Mouse (Mus musculus): ENCODE measurements around the gene Ccdc9b.

Ccdc9b gene

DNA sequence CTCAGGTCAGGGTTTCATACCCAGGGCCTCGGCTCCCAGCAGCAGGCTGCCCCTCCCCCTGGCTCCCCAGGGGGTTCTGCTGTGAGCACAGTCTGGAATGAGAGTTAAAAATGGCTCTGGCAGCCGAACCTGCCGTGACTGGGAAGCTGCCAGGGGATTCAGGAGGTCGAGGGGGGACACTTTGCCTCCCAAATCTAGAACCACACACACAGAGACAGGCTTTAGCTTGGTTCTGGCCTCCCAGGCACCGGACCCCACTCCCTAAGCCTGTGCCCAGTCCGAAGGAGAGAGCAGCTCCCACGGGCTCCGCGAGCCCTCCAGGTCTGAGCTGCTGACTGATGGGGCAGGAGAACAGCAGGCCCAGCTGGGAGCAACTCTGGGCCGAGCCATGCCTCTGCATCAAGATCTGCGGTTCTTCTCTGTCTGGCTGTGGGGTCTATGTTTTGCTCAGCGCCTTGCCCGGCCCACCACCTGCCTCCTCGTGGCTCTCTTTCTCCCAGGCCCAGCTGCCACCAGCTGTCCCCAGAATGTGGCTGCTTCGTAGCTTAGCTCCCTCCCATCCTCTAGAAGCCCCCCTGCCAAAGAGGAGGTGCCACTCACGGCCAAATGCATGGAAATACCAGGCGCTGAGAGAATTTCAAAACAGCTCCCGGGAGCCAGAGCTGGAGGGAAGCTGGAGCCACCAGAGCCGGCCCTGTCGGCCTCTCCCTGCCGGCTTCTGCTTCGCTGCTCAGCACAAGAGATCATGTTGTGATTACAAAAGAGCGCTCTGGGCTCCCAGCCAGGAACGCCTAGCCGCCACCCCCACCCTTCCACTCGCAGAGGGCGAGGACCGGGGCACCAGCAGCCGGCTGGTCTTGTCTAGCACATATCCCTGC, at the start of gene Ccdc9b:
TSS of gene Ccdc9b (minus strand) at position 756 of the 878 bp plus-strand sequence.
- peak; percentile 62 for DNase-seq (ENCODE audit: low spot score)

DNA sequence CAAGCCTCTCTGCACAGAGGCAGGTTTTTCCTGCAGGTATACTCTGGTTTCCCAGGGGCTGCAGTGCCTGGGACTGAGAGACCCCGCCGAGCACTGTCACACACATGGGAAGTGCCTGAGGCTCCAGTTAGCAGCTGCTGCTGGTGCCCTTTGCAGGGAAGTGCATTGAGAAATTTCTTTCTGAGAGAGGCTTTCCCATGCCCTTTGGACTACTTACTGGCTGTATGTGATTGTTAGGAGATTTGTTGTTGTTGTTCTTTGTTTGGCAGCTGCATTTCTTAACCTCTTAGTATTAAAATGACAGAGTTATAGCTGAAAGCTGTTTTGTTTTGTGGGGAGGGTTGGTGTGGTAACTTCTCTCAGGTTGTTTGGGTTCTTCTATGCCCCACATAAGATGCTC, 48.4 kb upstream of the Ccdc9b start:
- DNase-seq (ENCODE audit: low spot score), result no peak

DNA sequence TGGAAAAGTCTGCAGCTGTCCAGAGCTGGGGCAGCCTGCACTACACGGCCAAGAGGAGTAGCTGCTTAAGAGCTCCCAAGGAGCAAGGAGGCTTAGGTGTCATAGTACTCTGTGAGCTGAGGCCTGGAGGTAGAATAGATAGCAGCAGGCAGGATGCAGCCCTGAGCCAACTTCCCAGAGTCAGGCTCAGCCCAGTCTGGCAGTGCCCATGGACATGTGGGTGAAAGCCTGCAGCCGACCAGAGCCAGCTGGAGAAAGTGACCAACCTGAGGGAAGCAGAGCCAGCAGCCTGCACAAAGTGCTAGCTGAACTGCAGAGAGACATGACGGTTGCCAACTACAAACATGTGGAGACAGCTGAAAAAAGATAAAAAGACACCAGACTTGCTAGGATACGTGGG, 44.4 kb upstream of the Ccdc9b start:
- DNase-seq (ENCODE audit: low spot score), result no peak

DNA sequence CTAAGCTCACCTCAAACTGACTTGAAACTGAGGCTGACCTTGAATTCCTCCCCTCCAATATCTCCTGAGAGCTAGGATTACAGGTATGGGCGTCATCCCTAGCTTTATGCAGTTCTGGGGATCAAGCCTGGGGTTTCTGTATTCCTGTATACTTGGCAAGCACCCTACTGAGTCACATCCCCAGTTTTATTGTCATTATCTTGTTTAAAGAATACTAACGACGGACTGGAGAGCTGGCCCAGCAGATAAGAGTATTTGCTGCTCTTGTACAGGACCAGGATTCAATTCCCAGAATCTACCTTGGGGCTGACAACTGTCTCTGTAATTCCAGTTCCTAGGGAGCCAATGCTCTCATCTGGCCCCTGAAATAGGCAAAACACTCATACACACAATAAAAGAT, 43.3 kb upstream of the Ccdc9b start:
- DNase-seq (ENCODE audit: low spot score), result no peak

DNA sequence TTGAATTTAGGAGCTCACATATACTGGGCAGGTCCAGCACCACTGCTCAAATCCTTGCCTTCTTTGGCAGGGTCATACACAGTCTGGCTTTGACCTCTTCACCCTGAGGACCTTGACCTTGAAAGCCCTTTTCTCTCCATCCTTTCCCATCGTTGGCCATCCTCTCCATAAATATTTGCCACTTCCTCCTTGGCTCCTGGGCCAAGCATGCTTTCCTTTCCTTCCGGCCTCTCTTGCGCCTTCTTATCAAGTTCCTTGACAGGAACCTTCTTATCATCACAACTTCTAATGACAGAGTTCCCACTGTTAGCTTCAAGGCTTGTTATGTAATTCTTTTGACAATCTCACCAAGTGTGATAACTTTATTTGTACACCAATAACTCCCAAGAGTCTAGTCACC, 42.7 kb upstream of the Ccdc9b start:
- DNase-seq (ENCODE audit: low spot score), result no peak

DNA sequence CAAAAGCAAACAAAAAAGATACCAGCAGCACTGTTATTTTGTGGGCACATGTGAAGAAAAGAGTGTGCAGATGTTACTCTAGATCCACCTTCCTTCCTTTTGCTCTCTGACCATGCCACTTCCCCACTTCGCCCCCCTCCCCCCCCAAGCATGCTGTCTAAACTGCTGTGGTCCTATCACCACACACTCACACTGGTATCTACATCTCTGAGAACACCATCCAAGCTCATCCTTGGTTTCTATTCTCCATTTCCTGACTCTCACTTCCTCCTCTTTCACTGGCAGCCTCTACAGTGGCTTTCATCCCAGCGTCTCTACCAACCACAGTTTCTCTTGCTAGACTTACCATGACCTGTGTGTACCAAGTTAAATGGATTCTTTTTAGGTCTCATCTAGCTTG, 42.0 kb upstream of the Ccdc9b start:
- no peak for DNase-seq (ENCODE audit: low spot score)

DNA sequence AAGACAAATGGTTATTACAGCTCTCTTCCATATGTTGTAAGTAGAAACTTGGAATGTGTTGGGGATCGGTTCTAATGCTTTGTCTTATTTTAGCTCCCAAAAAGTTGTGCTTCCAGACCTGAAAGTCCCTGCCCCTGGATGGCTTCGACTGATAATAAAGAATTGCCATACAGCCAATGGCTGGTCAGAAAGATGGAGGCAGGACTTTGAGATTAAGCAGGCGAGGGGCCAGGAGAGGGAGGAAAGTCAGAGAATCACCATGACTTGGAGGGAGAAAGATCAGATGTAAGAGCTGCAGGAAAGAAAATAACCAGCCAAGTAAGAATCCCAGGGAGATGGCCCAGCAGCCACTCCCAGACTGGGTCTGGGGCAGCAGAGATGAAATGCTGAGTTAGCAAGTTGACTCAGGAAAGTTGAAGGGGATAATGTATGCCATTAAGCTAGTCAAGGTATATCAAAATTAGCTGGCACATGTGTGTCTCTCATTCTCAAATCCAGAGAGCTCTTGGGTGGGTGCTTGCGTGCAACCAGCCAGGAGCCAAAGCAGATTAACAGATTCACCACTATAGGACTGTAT, 40.2 kb upstream of the Ccdc9b start:
- DNase-seq (ENCODE audit: low spot score), result no peak

DNA sequence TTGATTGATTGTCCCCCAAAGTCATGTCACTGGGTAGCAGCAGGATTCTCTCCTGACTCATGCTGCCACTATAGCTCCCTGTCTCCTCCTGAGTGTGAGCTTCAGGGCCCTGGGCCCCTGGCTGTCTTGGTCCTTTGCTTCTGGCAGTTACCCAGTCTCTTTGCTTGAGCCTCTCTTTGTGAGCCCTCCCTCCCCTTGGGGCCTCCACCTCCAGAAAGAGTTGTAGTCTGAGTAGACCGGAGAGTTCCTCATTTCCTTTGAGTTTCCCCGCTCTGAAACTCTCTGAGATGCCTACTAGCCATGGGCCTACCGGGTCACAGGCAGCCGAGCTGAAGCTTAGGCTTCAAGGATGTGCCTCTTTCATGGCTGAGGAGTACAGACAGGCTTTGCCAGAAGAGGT, 31.2 kb upstream of the Ccdc9b start:
- DNase-seq (ENCODE audit: low spot score), result no peak

DNA sequence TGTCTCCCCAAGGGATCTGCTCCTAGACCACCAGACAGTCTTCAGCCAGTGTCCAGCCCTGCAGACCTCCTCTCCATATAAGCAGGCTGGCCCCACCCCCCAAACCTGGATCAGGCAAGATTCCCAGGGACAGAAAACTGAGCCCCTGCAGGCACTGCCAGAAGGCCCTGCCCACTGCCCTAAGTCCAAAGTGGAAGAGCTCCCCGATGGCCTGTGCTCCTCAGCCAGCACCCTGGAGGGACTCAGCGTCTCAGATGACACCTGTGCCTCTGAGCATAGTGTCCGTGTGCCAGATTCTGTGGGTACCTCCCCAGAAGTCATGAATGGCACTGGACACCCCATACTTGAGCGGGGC, 29.8 kb upstream of the Ccdc9b start:
- DNase-seq (ENCODE audit: low spot score), result no peak

DNA sequence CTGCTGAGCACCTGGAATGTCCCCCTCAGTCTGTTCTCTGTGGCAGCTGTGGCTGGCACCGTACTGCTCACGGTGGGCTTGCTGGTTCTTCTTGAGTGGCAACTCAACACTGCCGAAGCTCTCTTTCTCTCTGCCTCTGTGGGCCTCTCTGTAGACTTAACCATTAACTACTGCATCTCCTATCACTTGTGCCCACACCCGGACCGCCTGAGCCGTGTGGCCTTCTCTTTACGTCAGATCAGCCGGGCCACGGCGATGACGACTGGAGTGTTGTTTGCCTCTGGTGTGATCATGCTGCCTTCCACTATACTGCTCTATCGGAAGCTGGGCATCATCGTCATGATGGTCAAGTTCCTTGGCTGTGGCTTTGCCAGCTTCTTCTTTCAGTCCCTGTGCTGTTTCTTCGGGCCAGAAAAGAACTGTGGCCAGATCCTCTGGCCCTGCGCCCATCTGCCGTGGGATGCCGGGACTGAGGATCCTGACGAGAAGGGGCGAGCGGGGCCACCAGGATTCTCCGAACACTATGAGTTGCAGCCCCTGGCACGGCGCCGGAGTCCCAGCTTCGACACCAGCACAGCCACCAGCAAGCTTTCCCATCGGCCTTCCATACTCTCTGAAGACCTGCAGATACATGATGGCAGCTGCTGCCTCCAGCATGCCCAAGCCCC, 29.3 kb upstream of the Ccdc9b start:
- DNase-seq (ENCODE audit: low spot score), result no peak

DNA sequence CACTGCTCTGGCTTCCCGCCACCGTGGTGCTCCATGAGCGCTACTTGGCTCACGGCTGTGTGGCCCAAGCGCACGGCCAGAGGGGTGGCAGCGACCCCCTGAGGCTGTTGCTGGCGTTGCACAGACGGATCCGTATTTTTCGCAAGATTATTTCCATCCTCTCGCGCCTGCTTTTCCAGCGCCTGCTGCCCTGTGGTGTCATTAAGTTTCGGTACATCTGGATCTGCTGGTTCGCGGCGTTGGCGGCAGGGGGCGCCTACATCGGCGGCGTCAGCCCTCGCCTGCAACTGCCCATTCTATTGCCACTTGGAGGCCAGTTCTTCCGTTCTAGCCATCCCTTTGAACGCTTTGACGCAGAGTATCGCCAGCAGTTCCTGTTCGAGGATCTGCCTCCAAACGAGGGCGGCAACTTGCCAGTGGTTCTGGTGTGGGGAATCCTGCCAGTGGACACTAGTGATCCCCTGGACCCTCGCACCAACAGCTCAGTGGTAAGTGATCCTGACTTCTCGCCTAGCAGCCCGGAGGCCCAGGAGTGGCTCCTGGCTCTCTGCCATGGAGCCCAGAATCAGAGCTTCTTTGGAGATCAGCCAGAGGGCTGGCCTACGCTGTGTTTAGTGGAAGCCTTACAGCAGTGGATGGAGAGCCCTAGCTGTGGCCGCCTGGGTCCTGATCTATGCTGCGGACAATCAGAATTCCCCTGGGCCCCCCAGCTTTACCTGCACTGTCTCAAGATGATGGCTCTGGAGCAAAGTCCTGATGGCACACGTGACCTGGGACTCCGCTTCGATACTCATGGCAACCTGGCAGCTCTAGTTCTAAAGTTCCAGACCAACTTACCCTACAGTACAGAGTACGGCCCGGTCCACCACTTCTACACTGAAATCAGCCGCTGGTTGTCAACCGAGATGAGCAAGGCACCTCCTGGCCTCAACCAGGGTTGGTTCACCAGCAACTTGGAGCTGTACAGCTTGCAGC, 28.4 kb upstream of the Ccdc9b start:
- no peak for DNase-seq (ENCODE audit: low spot score)

DNA sequence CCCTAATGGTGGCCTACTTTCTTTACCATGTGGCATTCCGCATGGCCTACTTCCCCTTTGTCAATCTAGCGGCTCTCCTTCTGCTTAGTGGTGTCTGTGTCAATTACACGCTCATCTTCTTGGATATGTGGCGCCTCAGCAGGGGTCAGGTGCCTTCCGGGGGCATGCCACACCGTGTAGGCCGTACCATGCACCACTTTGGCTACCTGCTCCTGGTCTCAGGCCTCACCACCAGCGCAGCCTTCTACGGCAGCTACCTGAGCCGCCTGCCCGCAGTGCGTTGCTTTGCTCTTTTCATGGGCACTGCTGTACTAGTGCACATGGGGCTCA, 27.7 kb upstream of the Ccdc9b start:
- DNase-seq (ENCODE audit: low spot score), result no peak

DNA sequence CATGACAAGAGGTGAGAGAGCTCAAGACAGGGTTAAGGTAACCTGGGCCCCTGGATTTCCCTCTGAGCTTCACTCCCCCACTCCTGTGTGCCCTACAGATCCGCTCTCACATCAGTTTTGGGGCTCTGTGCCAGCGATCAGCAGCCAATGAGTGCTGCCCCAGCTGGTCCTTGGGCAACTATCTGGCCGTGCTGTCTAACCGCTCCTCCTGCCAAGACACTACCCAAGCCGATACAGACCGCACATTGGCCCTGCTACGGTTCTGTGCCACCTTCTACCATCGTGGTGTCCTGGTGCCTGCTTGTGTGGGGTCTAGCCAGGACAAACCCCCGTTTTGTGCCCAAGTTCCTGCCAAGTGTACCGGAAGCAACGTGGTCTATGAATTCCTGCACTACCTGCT, 27.0 kb upstream of the Ccdc9b start:
- DNase-seq (ENCODE audit: low spot score), result no peak

DNA sequence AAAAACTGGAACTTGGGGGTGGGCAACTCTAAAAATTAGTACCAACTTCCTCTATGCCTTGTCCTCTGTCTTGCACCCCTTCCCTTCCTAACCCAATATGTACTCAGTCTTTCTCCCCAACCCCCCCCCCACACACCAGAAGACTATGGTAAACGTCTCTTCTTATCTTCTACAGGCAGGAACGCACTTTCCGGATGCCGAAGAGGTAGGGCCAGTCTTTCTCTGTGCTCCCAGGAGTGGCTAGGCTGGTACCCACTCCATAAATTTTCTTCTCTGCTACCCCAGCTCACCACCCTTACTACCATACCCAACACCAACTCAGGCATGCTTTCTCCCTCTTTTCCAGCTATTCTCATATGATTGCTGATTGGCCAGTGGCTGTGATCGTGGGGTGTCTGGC, 24.1 kb upstream of the Ccdc9b start:
- DNase-seq (ENCODE audit: low spot score), result no peak

DNA sequence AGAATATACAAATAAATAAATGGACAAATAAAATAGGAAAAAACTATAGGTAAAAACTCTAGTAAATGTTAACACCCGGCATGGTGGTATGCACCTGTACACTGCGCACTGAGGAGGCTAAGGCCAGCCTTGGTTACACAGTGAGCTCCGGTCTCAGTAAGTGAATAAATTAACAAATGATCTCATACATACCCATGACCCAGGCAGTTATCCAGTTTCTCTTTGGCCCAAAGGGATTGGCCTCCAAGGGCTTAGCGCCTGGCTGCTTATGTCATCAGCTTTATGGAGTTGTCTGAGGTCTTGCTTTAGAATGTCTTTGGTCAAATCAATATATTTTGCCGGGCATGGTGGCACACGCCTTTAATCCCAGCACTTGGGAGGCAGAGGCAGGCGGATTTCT, 21.2 kb upstream of the Ccdc9b start:
- no peak for DNase-seq (ENCODE audit: low spot score)

DNA sequence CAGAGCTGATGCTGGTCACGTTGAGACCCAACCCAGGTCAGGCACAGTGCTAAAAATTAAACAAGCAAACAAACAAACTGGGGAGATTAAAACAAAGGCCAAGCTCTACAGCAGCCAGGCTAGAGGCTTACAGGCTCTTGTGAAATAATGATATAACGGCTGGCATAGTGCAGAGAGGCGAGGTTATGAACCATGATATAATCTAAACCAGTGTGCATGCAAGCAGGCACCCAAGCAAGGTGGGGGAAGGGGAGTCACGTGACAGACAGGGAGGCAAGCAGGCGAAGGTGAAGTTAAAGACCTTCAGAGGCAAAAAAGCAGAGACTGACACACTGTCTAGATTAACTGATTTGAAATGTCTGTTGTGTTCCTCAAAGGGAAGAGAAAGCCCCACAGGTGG, 20.6 kb upstream of the Ccdc9b start:
- DNase-seq (ENCODE audit: low spot score), result no peak

DNA sequence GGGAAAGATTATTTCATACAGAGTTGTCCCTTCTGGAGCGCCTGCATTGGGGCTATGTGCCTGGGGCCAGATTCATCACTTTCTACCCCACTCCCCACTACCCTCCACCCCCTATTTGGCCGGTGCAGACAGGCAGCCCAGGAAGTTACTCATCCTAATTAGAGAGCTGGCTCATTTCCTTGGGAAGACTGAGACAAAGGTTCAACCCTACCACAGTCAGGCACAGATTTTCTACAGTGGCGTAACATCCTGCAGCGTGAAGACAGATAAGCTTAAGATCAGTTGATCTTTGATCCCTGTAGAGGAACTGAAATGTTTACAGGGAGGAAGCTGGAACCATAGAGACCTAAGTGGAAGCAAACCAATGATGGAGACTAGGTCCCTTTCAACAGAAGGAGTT, 19.8 kb upstream of the Ccdc9b start:
- no peak for DNase-seq (ENCODE audit: low spot score)

DNA sequence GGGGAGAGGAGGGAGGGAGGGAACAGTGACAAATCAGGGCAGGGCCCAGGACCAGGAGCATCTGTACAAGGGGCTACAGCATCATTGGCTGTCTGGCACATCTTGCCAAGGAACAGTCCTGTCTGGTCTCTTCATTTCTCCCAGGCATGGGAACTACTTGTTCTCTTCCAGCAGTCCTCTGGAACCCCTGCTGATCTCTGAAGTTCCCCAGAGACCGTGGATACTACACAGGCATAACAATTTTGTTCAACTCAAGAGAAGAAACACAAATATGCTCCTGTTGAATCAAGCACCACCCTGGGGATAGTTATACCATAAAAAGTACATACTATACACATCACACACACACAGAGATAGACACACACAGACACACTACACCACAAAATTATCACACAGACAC, 18.7 kb upstream of the Ccdc9b start:
- no peak for DNase-seq (ENCODE audit: low spot score)

DNA sequence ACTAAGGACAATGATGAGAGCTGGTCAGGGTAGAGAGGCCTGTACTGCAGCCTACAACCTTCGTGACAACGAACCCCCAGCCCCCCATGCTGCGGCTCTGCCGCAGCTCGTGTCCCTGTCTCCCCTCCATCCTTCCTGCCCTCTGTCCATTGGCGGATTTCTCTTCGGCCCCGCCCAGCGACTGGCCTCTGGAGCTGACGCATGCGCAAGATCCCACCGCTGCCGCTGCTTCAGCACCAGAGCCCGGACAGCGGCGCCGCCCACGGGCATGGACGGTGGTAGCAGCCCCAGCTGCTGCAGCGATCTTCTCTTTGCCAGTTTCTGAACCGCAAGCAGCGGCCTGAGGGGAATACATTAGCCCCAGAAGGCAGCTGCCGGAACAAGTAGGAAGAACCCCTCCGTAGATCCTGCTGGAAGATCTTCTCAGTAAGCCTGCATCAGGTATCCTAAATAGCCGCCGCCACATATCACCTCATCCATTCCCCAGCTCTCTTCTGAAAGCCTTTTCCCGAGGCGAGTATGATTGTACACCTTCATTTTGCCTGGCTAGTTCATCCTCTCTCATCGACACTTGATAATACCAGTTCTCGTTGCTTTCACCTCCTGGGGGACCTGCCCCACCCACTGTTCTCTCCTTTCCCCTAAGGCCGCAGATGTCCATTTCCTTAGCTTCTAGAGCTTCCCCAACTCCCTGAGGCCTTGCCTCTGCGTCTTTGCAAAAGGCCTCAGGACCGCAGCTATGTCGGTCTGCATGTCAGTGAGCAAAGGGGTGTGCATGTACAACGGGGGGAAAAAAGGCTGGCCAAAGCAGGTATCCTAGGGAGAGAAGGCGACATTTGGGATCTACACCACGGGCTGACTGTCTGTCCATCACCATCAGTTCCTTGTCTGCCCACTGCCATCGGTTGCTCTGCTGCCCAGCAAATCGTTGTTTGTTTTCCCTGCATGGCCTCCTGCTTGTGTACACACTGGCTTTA, 17.3 kb upstream of the Ccdc9b start, which contains the start of gene Disp2:
TSS of gene Disp2 (plus strand) at position 216 of the 977 bp plus-strand sequence.
- DNase-seq (ENCODE audit: low spot score), result peak; percentile 66

DNA sequence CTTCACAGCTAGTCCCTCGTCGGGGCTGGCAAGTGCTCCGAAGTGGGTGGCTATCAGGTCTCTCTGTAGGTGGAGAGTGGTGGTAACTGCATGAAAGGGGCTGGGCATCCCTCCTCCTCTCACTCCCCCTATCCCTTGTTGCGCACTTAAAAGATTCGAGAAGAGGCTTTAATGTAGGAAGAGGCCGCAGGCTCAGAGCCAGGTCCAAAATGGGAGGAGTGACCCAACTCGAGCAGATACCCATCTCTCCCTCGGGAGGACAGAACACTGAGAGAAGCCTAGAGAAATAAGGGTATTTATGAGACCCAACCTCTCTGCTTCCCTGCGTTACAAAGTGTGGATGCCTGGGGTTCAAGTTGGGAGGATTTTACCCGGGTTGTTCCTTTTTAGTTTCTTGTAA, 16.6 kb upstream of the Ccdc9b start:
- no peak for DNase-seq (ENCODE audit: low spot score)

DNA sequence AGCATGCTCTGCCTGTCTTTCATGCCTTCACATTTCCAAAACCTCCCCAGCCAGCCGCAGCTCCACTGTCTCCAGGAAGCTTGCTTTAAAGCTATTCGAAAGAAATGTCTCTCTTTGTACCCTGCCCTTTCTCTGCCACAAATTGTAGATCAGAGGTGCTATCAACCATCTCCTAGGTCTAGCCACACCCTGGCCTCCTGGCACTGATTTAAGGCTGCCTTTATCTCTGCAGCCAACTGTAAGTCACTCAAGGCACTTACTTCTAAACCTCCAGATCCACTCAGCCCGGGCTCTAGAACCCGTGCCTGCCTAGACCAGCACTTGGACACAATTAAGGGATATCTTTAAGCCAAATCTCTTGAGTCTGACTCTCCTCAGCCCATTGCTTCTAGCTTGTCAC, 16.0 kb upstream of the Ccdc9b start:
- DNase-seq (ENCODE audit: low spot score), result no peak

Measured in spleen, adult 12 weeks (tissue).